Mouse (Mus musculus) hindbrain, embryonic 13.5 days (tissue): ENCODE data around the gene Crocc. TPM values are rescaled to one million over a fixed set of nuclear protein-coding genes. Genes with fewer than 3 reads are reported as not detected.

ENCODE experiments used
- ATAC-seq: fragments of 200-750 bp; cut with Nextera tagmentation; 2 replicates; pipeline ENCODE4 v1.8.0; 2017; ENCODE audit warnings: moderate TSS enrichment; ENCODE audit not compliant: low FRiP score
- H3K27ac ChIP-seq: fragments of 300-500 bp; sonication (generic); 2 replicates; pipeline ENCODE4 v1.5.1; 2015; ENCODE audit warnings: inconsistent platforms, mild to moderate bottlenecking, moderate library complexity
- H3K27me3 ChIP-seq: fragments of 300-500 bp; sonication (generic); 2 replicates; pipeline ENCODE4 v1.6.1; 2015; ENCODE audit warnings: mild to moderate bottlenecking, inconsistent platforms
- H3K36me3 ChIP-seq: fragments of 300-500 bp; sonication (generic); 2 replicates; pipeline ENCODE4 v1.6.1; 2015; ENCODE audit warnings: mild to moderate bottlenecking, inconsistent platforms
- H3K4me1 ChIP-seq: fragments of 300-500 bp; sonication (generic); replicated peaks from 2 replicates; pipeline ENCODE4 v1.6.1; 2015; ENCODE audit warnings: inconsistent platforms
- H3K4me2 ChIP-seq: fragments of 300-500 bp; sonication (generic); 2 replicates; pipeline ENCODE4 v1.6.1; 2015; ENCODE audit warnings: inconsistent platforms, mild to moderate bottlenecking, moderate library complexity
- H3K4me3 ChIP-seq: fragments of 300-500 bp; sonication (generic); 2 replicates; pipeline ENCODE4 v1.5.1; 2015; ENCODE audit warnings: mild to moderate bottlenecking, inconsistent platforms
- H3K9ac ChIP-seq: fragments of 300-500 bp; sonication (generic); 2 replicates; pipeline ENCODE4 v1.6.1; 2015; ENCODE audit warnings: mild to moderate bottlenecking, inconsistent platforms
- H3K9me3 ChIP-seq: fragments of 300-500 bp; sonication (generic); 2 replicates; pipeline ENCODE4 v1.6.1; 2016; ENCODE audit warnings: inconsistent platforms
- WGBS: fragments of 180-500 bp; shearing (Covaris S2); methylation state at CpG from one replicate; pipeline ENCODE4 v1.1.7; 2015; 5-methylcytosine and 5-hydroxymethylcytosine counted together
- polyA plus RNA-seq: library from polyadenylated mRNA; unstranded; fragments of >200 nt; fragmentation: Nextera tagmentation; extraction: Ambion mirVana; gene quantifications from 2 replicates; pipeline ENCODE4 v1.2.1, GENCODE M21; 2015

Gene Crocc
- polyA plus RNA-seq, 1 experiment from 2014 or later: 6.0 TPM

DNA sequence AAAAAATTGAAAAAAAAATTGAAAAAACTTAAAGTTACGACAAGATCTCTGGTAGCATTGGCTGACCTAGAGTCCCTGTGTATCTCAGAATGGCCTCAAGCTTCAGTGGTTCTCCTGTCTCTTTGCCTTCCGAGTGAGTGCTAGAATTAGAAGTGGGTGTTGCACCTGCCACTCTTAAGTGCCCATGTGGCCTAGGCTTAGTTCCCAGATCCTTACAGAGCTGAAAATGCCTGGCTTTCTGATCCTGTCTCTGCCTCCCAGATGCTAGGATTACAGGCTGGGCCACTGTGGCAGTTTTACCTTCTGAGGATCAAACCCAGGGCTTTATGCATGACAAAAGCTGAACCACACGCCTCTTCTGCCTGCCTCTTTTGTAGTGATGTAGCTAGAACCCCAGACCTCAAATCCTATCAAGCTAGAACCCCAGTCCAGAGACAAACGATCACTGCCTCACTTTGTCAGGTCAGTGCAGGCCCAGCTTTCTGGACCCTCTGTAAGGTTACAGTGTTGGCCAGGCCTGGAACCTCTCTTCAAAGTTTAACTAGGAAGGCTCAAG lies 3.8 kb upstream of the Crocc start:
- Histone ChIP-seq H3K4me1 (peaks cover 27% of the 10 kb centered on the region), H3K27me3 (no peaks in the 10 kb centered on the region), H3K36me3 (peaks cover 38% of the 10 kb centered on the region), H3K27ac (no peak overlapping the region), H3K9me3 (no peaks in the 10 kb centered on the region), H3K4me2 (no peak overlapping the region), H3K4me3 (no peak overlapping the region), H3K9ac (no peak overlapping the region)
- no peak for ATAC-seq
- WGBS: 82% methylated on average over 4 of the region's 4 CpGs

DNA sequence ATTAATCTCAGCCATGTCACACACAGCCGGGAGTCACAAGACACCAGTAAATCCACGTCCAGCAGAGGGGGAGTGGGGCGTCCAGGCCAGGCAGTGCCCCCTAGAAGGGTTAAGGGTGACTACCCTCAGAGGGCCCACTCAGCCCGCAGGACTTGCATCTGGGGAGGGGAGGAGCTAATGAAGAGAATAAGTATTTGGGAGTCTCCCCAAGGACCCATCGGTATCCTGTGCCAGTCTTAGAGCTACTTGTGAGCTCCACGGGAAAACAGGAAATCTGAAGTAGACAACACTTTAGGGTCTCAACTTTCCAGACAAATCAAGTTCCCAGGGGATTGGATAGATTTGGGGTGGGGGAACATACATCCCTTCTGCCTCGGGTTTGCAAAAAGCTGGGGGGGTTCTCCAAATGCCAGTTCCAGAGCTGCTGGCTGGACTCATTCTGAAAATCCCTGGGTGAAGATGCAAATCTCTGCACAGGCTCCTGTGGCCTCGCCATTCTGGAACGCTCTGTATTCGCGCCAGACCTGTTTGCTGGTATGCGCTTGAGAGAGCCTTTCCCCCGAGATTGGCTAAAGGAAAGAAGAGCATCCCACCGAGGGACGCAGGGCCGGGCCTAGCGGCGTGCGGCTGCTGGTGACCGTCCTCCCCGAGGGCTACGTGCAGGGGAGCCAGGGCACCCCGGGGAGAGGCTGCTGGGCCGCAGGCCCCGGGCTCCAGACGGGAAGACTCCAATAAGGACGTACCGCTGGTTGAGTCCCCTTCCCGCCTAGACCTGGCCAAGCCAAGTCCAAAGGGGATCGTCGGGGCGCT lies 529 bp downstream of the Crocc start:
- 0 out of 2 replicates have a peak, but pooled peaks have one; percentile 1 for ATAC-seq
- Histone ChIP-seq H3K27ac (peak overlapping the region; percentile 96), H3K36me3 (peaks cover 16% of the 10 kb centered on the region), H3K4me1 (peaks cover 23% of the 10 kb centered on the region), H3K4me2 (peak overlapping the region; percentile 74), H3K9me3 (no peaks in the 10 kb centered on the region), H3K9ac (peak overlapping the region; percentile 85), H3K4me3 (peak overlapping the region; percentile 60), H3K27me3 (no peaks in the 10 kb centered on the region)
- WGBS: under 1% methylated on average over 32 of the region's 32 CpGs

DNA sequence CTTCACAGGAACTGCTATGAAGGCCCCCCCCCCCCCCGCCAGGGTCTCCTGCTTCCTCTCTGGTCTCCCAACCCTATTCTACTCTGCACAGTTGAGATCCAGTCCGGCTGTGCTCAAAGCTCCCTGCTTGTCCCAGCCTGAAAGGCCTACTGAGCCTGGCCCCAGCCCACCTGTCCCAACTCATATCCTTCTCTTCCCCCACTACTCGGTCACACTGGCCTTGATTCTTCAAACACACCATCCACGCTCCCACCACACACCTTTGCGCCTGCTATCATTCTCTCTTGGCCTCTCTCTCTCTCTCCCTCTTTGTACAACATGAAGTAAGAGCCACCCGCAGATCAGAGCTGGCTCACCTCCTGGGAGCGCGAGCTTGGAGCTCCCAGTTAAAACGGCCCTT lies 1.5 kb downstream of the Crocc start:
- Histone ChIP-seq H3K9ac (peak overlapping the region; percentile 85), H3K27ac (no peak overlapping the region)

DNA sequence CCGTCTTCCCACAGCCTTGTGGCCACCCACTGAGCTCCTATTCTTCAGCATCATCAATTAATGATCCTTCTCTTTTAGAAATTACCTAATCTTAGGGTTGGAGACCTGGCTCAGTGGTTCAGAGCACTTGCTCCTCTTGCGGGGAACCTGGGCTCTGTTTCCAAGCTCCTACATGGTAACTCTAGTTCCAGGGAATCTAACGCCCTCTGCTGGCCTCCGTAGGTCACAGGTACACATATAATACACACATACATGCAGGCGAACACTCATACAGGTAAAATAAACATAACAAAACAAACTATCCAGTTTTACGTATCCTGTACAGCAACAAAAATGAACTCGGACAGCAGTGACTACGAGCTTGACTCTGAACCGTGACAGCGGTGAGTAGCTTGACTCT lies 3.4 kb downstream of the Crocc start:
- no peaks in the 10 kb centered on the region for H3K9me3 ChIP-seq
- no peak overlapping the region for H3K27ac ChIP-seq
- no peaks in the 10 kb centered on the region for H3K27me3 ChIP-seq
- H3K4me2 ChIP-seq: no peak overlapping the region
- H3K9ac ChIP-seq: no peak overlapping the region
- H3K4me3 ChIP-seq: no peak overlapping the region
- WGBS: 96% methylated on average over 10 of the region's 10 CpGs
- no peak for ATAC-seq
- H3K4me1 ChIP-seq: peaks cover 48% of the 10 kb centered on the region
- H3K36me3 ChIP-seq: peaks cover 16% of the 10 kb centered on the region

More for the DNA sequence above, 1.5 kb downstream of the Crocc start:
- H3K4me1 ChIP-seq: peaks cover 30% of the 10 kb centered on the region
- no peak for ATAC-seq
- no peak overlapping the region for H3K4me2 ChIP-seq
- H3K36me3 ChIP-seq: peaks cover 16% of the 10 kb centered on the region
- 80% methylated on average over 9 of the region's 9 CpGs for WGBS
- H3K4me3 ChIP-seq: no peak overlapping the region
- no peaks in the 10 kb centered on the region for H3K9me3 ChIP-seq
- H3K27me3 ChIP-seq: no peaks in the 10 kb centered on the region

DNA sequence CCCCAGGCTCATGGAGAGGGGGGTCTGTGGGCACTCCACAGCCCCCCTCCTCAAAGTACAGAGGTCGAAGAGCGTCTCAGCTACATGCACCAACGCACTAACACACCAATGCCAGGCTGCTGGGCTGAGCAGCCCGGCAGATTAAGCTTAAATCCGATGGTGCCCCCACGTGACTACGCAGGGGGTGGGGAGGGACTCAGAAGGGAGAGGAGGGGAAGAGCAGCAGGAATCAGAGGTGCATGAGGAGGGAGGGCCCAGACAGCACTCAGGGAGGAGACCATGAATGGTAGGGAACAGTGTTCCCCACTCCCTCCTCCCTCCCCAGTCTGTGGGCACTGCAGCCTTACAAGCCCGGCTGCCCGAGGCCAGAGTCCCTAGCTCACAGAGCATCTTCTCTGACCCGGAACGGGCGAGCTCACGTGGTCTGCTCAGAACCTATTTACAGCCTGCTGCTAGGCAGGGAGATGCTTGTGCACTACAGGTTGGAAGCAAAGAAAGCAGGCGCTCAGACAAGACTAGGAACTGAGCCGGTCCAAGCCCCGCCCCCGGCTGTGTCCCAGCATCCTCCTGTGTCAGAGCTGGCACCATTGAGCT lies 6.7 kb downstream of the Crocc start:
- Histone ChIP-seq H3K4me3 (peak overlapping the region; percentile 2; the same call in 1 of the 2 replicates), H3K27ac (peak overlapping the region; percentile 71), H3K27me3 (no peaks in the 10 kb centered on the region), H3K9ac (peak overlapping the region; percentile 66), H3K4me1 (peaks cover 54% of the 10 kb centered on the region), H3K36me3 (peaks cover 18% of the 10 kb centered on the region), H3K9me3 (no peaks in the 10 kb centered on the region), H3K4me2 (peak overlapping the region; percentile 34)
- peak; percentile 58 for ATAC-seq
- WGBS: 23% methylated on average over 17 of the region's 17 CpGs

DNA sequence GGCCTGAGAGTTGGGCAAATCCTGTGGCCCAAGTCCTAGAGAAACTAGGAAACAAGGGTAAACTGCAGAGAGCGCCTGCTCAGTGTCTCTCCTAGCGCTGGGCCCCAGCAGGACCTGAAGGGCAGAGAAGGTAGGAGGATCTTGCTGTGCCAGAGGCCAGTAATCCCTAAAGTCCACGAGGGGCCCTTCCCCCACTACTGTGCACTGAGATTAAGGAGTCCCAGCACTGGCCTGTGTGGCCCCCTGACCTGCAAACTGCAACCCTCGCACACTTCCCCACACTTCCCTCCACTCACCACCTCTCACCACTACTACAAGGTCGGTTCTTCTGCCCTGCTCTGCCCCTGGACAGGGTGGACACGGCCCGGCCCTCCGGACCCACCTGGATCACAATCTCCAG lies 7.2 kb downstream of the Crocc start:
- Histone ChIP-seq H3K4me2 (peak overlapping the region; percentile 34), H3K36me3 (peaks cover 18% of the 10 kb centered on the region), H3K27me3 (no peaks in the 10 kb centered on the region), H3K9me3 (no peaks in the 10 kb centered on the region), H3K9ac (peak overlapping the region; percentile 66), H3K4me1 (peaks cover 56% of the 10 kb centered on the region), H3K4me3 (0 out of 2 replicates have a peak overlapping the region, but pooled peaks have one; percentile 2), H3K27ac (peak overlapping the region; percentile 71)
- no peak for ATAC-seq
- 56% methylated on average over 8 of the region's 8 CpGs for WGBS

DNA sequence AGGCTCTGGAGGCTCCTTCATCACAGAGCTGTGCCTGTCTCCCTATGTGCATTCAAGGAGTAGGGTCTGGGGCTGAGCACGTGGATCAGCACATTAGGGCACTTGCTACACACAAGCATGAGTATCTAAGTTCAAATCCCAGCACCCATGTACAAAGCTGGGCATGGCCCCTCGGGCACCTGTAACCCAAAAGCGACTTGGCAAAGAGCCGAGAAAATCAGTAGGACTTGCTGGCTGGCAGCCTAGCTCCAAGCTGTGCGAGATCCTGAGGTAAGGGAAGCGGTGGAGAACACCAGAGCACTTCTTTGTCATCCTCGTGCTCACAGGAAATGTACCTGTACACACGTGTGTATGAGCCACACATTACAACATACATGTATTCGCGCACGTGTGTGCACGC lies 7.9 kb downstream of the Crocc start:
- H3K27me3 ChIP-seq: no peaks in the 10 kb centered on the region
- H3K9me3 ChIP-seq: no peaks in the 10 kb centered on the region
- no peak overlapping the region for H3K4me2 ChIP-seq
- no peak overlapping the region; the same call in 1 of the 2 replicates for H3K9ac ChIP-seq
- no peak overlapping the region for H3K4me3 ChIP-seq
- no peak for ATAC-seq
- H3K36me3 ChIP-seq: peaks cover 16% of the 10 kb centered on the region
- WGBS: 88% methylated on average over 12 of the region's 12 CpGs
- peak overlapping the region; percentile 71 for H3K27ac ChIP-seq
- H3K4me1 ChIP-seq: peaks cover 63% of the 10 kb centered on the region

DNA sequence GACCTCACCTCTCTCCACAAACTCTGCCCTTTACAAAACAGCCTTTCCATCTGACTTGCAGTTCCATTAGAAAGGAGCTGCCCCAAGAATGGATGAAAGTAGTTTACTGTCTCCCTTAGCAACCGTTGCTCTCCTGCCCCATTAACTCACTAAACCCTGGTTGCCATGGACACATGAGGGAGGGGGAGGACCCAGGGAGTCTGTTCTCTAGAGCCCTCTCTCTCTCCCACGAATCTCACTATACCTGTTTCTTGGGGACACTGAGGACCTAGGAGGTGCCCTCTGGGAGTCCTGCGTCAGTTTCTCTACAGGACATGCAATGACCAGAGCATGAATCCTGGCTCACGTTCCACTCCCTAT lies 10.9 kb downstream of the Crocc start:
- Histone ChIP-seq H3K9me3 (no peaks in the 10 kb centered on the region), H3K4me2 (peak overlapping the region; percentile 40), H3K9ac (peak overlapping the region; percentile 70), H3K4me1 (peaks cover 81% of the 10 kb centered on the region), H3K27ac (peak overlapping the region; percentile 97), H3K4me3 (peak overlapping the region; percentile 7; the same call in 1 of the 2 replicates), H3K27me3 (no peaks in the 10 kb centered on the region), H3K36me3 (peaks cover 15% of the 10 kb centered on the region)
- ATAC-seq: peak; percentile 43; the same call in 1 of the 2 replicates
- 12% methylated on average over 4 of the region's 4 CpGs for WGBS

DNA sequence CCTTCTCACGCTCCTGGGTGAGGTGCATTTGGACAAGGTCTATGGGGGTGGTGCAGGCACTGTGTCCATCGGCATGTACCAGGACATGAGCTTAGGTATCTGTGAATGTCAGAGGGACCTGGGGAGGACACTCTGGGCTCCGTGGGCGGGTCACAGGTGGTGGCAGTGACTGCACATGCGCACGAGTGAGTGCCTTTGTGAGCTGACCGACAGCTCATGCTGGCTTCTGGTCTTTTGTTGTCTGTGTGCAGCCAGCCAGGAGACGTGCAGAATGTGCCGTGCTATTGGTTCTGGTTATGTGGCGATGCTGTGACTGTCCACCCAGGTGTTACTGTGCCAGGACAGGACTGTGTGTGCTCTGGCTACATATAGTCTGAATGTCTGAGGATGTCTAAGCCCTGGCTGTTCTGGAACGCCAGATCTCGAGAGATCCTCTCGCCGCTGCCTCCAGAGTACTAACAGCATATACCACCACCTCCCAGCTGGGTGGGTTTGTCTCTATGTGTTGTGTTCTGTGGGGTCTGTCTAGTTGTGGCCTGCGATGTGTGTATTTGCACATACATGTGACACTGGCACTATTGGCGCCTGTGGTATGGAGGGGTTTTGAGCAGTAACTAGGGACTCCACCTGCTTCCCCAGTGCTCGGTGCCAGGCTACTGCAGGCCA lies 11.4 kb downstream of the Crocc start:
- H3K27ac ChIP-seq: peak overlapping the region; percentile 97
- 27% methylated on average over 17 of the region's 17 CpGs for WGBS
- peak overlapping the region; percentile 70 for H3K9ac ChIP-seq
- H3K4me1 ChIP-seq: peaks cover 76% of the 10 kb centered on the region
- H3K4me2 ChIP-seq: peak overlapping the region; percentile 40
- no peaks in the 10 kb centered on the region for H3K9me3 ChIP-seq
- peak; percentile 18 for ATAC-seq
- no peaks in the 10 kb centered on the region for H3K27me3 ChIP-seq
- H3K4me3 ChIP-seq: peak overlapping the region; percentile 7; the same call in 1 of the 2 replicates
- H3K36me3 ChIP-seq: peaks cover 16% of the 10 kb centered on the region

DNA sequence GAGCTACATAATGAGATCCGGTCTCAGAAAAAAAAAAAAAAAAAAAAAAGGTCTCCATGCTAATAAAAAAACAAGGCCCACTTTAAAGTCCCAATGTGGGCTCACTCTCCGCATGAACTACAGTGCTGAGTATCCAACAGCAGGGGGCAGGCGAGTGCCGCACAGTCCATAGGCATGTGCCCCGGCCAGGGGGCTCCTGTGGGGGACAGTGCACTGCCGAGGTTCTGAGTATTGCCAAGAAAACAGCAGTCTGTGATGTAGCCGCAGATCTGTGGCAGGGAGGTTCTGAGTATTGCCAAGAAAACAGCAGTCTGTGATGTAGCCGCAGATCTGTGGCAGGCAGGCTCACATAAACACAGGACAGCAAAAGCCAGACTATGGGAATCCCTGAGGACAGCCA lies 15.5 kb downstream of the Crocc start:
- H3K27ac ChIP-seq: 0 out of 2 replicates have a peak overlapping the region, but pooled peaks have one; percentile 37
- H3K4me1 ChIP-seq: peaks cover 42% of the 10 kb centered on the region
- no peaks in the 10 kb centered on the region for H3K27me3 ChIP-seq
- H3K4me3 ChIP-seq: no peak overlapping the region
- H3K4me2 ChIP-seq: no peak overlapping the region
- ATAC-seq: no peak
- no peaks in the 10 kb centered on the region for H3K9me3 ChIP-seq
- H3K9ac ChIP-seq: no peak overlapping the region
- H3K36me3 ChIP-seq: peaks cover 46% of the 10 kb centered on the region
- WGBS: 19% methylated on average over 8 of the region's 8 CpGs

DNA sequence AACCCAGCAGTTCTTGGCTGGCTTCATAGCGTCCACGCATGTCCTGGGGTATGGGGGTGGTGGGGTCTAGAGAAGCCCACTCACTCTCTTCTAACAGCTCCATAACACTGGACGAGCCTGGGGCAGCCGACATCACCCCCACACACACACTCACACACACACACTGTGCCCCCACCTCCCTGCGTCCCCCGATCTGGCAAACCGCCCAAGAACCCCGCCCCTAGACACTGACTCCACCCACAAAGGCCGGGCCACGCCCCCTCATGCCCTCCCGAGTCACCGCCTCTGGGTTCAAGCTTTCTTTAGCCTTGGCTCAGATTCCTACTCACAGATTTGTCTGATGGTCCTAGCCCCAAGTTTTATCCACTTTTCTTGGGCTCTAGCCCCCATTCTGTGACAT lies 19.2 kb downstream of the Crocc start:
- 44% methylated on average over 12 of the region's 12 CpGs for WGBS
- no peak overlapping the region for H3K27ac ChIP-seq

More for the DNA sequence above, 19.2 kb downstream of the Crocc start:
- Histone ChIP-seq H3K9ac (no peak overlapping the region), H3K9me3 (no peaks in the 10 kb centered on the region), H3K4me2 (no peak overlapping the region), H3K4me3 (no peak overlapping the region), H3K36me3 (peaks cover 64% of the 10 kb centered on the region), H3K27me3 (no peaks in the 10 kb centered on the region), H3K4me1 (peaks cover 5% of the 10 kb centered on the region; the same call in 1 of the 2 replicates)
- ATAC-seq: no peak
